ENCODE assay signal across 12 mouse cellular contexts in genomic region chr3:105865122-105865521, GRCm38 (mm10). TPM values are rescaled to one million over a fixed set of nuclear protein-coding genes. Genes with fewer than 3 reads are reported as not detected.
DNase-seq lines count a peak whose midpoint lies in the region; ATAC-seq and TF ChIP-seq lines count a peak whose summit lies in the region.
"Had no signal": no experiment of that assay in that cellular context is flagged by ENCODE, and none has a peak within 500 bp of the region (broad histone marks: within the 10 kb centered on the region; RNA-seq: fewer than 3 reads in every experiment).

No protein-coding gene starts in this region.

- WGBS in lung, adult 2 months, result 59% methylated on average over 9 of the region's 9 CpGs

- no peak for TF ChIP-seq CTCF in lung, adult 2 months (IDR thresholded peaks at IDR 0.05; ENCODE audit: insufficient read depth, low read length)

- peaks cover 2% of the 10 kb centered on the region for H3K4me1 ChIP-seq in lung, adult 2 months (ENCODE audit: control insufficient read depth, insufficient read depth, low read length)
- H3K4me1 ChIP-seq: hindbrain, embryonic 13.5 days; midbrain, embryonic 10.5 days had no signal

- DNase-seq in layer of hippocampus, adult 9-11 months, result peak; percentile 37
- DNase-seq in layer of hippocampus, adult 11-12 months (ENCODE audit: low spot score), result no peak
- DNase-seq in brain, adult 2 months (ENCODE audit: low read depth, low spot score), result peak; percentile 61
- DNase-seq in right cerebral cortex, postnatal 10 days (ENCODE audit: low spot score in 2 of 2), result peak; percentile 52 to 69
- DNase-seq in kidney, adult 9 months, result no peak
- no peak for DNase-seq in lung, adult 2 months
- DNase-seq: cerebellum, adult 9-11 months had no signal

- no peak for TF ChIP-seq POLR2A in lung, adult 2 months (IDR thresholded peaks at IDR 0.05; ENCODE audit: borderline replicate concordance, extremely low read depth, low read depth, low read length)

- peak; percentile 62 for ATAC-seq in granulocyte monocyte progenitor cell, adult 5-6 weeks (replicated peaks; ENCODE audit: poor library complexity, severe bottlenecking)

- no peak overlapping the region for H3K4me3 ChIP-seq in lung, adult 2 months (replicated peaks; ENCODE audit: extremely low read depth, low read depth, low read length)
- H3K4me3 ChIP-seq: hindbrain, embryonic 13.5 days; liver, embryonic 15.5 days; midbrain, embryonic 10.5 days had no signal

RNA-seq across cellular contexts. Expression of gene Adora3, which starts 5.5 kb away (rescaled TPM):
- total RNA-seq in granulocyte monocyte progenitor cell, adult 5-6 weeks (2014; fragmentation: Nextera tagmentation), result 1.4 and 1.5 TPM in 2 replicates
- 0.26 and 1.9 TPM in 2 replicates for total RNA-seq in granulocyte monocyte progenitor cell, adult 5-6 weeks (2017)
- 0.84 and 1.2 TPM in 2 replicates for polyA plus RNA-seq in lung, adult 2 months (2012; rRNA removed)
- polyA plus RNA-seq: kidney, embryonic 16.5 days; midbrain, embryonic 10.5 days had no signal

RNA-seq across cellular contexts. Expression of gene Tmigd3, which starts 5.6 kb away (rescaled TPM):
- total RNA-seq in granulocyte monocyte progenitor cell, adult 5-6 weeks (2014; fragmentation: Nextera tagmentation), result 0.28 TPM in 1 of 2 replicates, not detected in the other
- total RNA-seq in granulocyte monocyte progenitor cell, adult 5-6 weeks (2017), result not detected in 2 replicates
- polyA plus RNA-seq in lung, adult 2 months (2012; rRNA removed), result 1.3 and 2.2 TPM in 2 replicates
- polyA plus RNA-seq: hindbrain, embryonic 13.5 days; kidney, embryonic 16.5 days; midbrain, embryonic 10.5 days had no signal

Comparison
In these comparisons a context has a peak if more than half of its experiments do, and no peak if none do; other contexts are left out.
1. DNase-seq: peak in layer of hippocampus, adult 9-11 months (single experiment), brain, adult 2 months (single experiment) and right cerebral cortex, postnatal 10 days (2 of 2); none in layer of hippocampus, adult 11-12 months (single experiment), kidney, adult 9 months (single experiment) and lung, adult 2 months (single experiment).